Mouse (Mus musculus): ENCODE results near the gene Ap1b1.

Ap1b1 gene

DNA sequence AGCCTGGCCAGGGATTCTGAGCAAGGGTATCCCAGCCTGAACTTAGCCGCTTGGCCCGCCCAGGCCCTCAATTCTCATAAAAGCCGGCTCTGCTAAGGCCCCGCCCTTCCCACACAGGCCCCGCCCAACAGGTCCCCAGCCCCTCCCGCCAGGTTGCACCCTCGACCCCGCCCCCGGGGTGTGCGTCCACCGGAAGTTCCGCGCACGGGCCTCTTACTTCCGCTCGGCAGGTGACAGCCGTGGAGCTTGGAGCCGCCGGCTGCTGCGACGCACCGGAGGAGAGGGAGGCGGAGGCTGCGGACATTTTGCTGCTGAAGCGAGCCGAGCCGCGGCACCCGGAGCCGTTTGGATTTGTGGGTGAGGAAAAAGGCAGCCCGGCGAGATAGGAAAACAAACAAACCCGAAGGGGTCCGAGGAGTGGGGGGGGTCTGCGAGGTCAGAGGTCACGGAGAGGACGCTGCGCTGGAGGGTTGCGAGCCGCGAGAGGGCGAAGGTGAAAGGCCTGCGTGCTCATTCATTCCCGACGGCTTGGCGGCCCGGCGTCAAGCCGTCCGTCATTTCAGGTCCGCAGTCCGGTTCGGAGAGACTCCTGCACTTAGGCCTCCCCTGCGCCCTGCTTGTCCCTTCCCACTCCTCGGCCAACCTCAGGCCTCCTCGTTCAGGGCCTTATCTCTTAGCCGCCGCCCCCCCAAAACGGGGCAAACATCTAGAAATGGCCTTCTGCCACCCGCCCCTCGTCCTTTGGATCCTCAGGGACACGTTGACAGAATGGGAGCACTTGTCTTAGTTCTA lies at the start of gene Ap1b1:
Gene Ap1b1 (plus strand): TSS at position 130 of the 792 bp plus-strand sequence.
- DNase-seq: peak; percentile 95

DNA sequence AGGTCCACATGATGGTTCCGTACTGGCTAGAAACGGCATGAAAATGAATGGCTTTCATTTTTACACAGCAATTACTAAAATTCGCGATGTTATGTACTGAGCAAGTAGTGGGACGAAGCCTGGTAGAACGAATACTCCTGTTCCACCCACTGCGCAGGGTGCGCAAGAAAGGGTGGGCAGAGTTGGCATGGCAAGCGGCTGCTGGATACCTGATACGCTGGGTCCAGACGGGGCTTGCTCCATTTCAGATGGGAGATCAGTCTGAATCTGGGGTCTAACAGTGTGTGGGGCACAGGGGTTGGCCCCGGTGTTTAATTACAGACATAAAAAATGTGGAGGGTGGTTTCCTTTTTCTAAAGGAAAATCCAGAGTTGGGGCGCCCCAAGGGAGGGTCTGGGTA lies 40.1 kb upstream of the Ap1b1 start:
- no peak for DNase-seq

DNA sequence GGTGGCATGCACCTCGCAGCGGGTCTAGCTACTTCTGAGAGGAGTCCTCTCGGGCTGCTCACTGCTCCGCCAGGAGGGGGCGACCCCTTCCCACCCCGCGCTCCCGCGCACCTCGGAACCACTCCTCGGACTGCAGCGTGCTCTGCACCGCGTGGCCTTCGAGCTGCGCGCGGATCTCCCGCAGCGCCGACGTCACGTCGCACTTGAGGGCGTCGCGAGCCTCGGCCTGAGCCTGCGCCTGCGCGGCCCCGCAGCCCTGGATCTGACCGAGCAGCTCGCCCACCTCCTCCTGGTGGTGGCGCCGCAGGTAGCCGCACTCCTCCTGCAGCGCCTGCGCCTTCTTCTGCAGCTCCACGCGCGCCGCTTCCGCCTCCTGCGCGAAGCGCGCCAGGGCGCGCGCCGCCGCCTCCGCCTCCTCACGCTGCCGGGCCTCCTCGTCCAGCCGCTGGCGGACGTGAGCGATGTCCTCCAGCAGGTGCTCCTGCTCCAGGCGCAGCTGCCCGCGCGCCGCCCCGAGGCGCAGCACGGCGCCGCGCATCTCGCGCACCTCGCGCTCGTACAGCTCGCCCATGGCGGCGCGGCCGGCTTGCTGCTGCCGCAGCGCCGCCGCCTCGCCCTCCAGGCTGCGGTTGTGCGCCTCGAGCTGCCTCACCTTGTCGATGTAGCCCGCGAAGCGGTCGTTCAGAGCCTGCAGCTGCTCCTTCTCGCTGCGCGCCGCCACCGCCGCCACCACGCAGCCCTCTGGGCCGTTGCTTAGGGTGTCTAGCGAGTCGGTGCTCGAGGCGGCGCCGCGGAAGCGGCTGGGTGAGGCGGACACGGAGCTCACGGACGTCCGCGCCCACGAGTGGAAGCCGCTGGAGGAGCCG lies 39.4 kb upstream of the Ap1b1 start:
- peak; percentile 52 for DNase-seq

DNA sequence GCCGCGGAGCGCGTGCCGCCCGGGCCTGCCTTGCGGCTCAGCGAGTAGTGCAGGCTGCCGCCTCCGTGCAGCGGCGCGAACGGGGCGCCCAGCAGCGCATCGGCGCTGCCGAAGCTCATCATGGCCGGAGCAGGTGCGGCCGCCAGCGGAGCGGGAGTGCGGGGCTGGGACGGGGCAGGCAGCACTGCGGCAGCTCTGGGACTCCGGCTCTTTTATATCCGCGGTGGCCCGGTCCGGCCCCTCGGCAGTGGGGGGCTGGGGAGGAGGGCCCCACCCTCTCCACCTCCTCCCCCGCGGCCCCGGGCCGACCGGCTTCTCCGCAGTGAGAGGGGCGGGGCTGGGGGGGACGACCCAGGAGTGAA lies 38.8 kb upstream of the Ap1b1 start, which contains the start of gene Nefh:
Gene Nefh (minus strand): TSS at position 252 of the 362 bp plus-strand sequence.
- DNase-seq: no peak

DNA sequence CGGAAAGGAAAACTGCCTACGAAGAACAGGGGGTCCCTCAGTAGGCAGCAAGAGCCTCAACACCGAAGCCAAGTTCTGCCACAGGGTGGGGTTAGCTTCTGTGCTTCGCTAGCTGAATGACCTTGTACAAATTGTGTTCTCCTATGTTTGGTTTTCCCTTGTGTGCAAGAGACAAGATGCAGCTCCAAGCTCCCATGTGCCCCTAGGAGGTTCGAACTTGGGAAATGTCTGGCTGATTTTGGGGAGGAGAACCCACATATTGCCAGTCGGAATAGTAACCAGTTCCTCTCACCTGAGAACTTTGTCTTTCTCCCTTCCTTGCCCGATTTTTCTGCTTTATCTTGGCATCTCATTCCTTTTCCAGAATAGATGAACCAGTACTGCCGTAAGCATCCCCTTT lies 37.8 kb upstream of the Ap1b1 start:
- DNase-seq: no peak

DNA sequence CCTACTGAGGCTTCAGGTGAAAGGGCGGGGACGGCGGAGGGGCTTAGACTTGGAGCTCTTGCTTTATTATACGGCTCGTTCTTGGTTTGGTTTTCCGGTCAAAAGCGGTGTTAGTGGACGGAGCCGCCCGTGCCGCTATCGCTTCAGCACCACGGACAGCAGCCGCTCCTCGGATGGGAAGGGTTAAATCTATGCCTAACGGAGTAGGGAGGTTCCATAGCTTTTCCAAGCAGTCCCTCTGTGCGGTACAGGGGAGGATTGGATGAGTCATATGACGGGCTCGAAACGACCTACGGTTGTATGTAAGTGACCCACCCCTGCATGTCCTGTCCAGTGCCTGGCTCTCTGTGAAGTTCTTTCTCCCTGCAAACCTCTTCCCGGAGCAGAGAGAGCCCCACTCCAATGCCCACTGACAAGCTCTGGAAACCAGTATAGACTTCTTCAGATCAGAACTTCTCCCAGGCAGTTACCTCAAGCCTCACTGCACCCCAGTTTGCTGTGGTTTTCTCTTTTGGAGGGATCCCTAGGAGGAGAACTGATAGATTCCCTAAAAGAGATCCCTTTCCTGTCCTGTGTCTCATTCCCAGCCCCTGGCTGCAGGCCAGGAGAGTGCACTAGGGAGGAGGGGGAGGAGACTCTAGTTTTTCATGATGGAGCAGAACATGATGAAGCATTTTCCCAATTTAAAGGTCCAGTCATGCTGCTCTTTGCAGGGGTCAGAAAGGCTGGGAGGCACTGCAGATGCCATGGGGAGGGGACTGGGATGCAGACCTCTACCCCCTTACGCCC lies 37.2 kb upstream of the Ap1b1 start:
- DNase-seq: peak; percentile 55

DNA sequence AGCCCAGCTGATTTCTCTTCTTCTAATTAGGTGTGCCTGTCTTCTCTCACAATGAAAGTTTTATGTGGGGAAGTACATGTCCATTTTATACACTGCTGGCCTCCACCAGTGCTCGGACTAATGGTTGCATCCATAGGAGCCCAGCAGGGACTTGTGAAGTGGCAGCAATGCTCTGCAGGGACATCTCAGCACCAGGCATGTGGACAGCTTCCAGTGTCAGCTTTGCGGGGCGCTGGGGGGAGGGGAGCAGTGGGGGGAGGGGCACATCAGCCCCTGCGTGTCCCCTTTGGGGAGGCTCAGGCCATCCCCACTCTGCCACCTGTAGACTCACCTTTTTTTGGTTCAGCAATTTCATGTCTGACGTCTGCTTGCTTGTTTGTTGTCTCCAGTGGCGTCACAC lies 33.2 kb upstream of the Ap1b1 start:
- no peak for DNase-seq

DNA sequence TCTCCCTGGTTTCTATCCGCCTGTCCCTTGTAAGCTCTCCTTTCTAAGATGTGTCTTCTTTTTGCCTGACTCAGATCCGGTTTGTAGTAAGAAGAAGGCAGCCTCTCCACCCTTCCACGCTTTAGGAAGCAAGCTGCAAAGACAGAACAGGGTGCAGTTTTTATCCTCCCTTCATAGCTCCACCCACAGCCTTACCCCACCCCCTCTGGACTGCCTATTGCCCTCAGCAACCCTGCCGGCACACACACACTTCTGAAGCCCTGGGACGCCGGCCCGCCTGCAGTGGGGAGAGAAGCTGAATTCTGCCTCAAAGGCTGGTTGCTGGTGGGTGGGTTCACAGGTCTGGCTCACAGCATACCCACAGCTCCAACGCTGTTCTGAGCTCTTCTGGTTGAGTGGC lies 32.7 kb upstream of the Ap1b1 start:
- peak; percentile 39 for DNase-seq

DNA sequence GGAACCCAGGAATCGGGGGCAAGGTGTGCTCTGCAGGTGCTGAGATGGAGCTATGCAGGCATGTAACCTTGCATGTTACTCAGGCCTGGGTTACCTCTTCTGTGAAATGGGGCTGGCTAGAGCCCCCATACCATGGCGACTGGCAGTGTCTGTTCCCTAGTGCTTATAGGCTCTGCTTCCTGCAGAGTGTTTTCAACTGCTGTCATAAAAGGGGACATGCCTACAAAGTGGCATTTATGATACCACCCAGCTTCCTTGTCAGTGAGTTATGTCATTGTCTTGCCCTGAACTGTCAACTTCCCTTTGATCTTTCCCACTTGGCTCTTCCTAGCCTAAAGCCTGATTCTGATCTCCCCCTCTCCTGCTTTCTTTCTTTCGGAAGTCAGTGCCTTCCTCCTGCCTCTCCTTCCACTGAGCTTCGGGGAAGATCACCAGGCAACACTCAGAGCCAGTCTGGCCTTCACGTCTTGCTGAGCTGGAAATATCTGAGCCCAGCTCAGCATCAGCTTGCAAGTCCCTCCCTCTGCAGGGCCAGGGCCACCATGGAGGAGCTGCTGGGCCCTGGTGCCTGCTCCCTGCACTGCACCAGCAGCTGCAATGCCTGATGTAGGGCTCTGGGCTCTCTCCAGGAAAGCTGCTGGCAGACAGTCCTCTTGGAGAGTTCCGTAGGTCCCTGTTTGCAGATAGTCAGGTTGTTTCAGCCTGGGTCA lies 23.4 kb upstream of the Ap1b1 start:
- DNase-seq: no peak

DNA sequence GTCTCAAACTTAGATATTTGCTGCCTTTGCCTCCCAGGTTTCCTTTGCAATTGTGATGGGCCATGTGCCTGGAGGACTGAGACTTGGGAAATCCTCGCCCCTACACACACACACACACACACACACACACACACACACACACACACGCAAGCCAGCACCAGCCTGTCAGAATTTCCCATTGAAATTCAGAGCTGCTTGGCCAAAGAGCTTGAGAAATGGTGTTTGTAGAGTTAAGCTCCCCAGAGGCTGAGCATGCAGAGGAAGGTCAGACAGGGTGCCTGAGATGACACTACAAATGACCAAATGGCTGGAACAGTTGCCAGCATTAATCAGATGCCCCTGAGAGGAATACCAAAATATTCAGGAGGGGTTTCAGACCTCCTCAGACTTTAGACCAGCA lies 20.3 kb upstream of the Ap1b1 start:
- DNase-seq: no peak

DNA sequence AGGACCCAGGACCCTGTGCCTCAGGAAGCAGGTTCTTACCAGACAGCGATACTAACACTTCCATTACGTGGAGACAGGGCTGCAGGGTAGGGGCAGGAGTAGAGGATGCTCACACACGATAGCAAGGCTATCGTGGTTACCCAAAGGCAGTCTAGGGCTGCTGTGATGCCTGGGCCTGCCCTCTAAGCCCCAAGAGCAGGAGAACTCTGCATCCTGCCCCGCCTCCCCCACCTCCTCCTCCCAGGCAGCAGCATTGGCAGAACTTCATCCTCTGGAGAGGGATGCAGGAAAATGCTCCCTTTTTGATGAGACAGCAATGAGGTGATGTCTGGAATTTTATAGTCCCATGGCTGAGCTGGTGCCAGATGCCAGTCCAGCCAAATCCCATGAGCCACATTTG lies 19.7 kb upstream of the Ap1b1 start:
- no peak for DNase-seq

DNA sequence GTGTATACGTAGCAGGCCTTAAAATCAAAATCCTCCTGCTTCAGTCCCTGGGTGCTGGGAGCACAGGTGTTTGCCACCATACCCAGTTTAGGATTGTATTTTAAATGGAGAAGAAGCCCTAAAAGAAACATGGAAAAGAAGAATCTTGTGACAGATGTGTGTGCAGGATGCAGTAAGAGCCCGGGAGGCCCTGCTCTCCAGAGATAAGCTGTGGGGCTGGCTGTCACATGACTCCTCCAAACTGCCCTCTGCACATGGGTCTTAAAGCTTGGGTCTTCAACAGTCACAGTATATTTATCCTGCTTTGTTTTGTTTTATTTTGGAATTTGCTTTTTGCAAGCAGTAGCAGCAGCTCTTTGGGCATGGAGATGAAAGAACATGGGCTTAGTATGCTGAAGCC lies 19.1 kb upstream of the Ap1b1 start:
- DNase-seq: no peak

DNA sequence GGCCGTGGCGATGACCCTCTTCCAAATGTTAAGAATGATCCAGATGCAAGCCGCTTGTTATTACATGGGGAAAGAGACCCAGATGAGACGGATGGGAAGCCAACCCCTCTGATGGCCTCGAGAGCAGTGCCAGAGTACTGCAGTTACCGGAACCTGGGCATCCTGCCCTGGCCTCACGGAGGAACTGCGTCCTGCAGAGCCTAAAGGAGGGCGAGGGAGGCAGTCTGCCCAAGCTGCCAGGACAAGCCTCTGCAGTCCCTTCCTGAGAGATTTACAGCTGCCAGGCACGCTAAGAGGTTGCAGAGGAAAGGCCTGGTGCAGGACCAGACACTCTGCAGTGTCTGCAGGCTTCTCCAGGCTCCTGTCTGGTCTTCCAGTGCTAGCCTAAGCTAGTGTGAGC lies 18.2 kb upstream of the Ap1b1 start:
- DNase-seq: peak; percentile 49

DNA sequence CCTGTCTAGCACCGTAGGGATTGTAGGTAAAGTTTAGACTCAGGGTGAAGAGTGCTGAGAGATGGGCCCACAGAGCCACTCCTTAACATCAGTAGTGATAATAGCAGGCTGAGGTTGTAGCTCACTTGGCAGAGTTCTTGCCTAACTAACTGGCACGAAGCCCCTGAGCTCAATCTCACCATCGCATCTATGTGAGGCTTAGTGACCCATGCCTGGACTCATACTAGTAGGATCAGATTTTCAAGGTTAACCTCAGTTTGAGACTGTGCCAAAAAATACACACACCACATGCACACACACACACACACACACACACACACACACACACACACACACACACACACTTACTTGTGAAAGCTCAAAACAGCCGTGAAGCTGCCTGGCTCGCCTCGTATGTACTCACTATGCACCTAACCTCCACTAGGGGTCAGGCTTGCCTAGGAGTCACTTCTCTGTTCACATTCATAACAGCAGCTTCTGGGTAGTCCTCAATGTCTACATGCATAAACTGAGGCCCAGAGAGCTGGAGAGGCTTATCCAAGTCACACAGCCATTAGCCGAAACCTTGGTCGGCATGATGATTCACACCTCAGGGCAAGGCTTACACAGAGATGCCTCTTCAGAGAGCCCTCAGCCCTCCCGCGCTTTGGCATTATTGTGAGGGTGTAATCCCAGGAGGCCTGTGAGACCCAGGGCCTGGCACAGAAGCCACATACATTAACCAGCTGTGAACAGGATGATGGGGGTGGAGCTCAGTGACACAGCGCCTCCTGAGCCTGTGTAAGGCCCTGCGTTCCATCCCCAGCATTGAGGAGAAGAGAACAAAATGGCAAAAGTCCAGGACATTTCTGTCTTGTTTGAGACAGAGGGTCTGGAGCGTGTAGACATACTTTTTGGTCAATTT lies 13.4 kb upstream of the Ap1b1 start:
- peak; percentile 71 for DNase-seq

DNA sequence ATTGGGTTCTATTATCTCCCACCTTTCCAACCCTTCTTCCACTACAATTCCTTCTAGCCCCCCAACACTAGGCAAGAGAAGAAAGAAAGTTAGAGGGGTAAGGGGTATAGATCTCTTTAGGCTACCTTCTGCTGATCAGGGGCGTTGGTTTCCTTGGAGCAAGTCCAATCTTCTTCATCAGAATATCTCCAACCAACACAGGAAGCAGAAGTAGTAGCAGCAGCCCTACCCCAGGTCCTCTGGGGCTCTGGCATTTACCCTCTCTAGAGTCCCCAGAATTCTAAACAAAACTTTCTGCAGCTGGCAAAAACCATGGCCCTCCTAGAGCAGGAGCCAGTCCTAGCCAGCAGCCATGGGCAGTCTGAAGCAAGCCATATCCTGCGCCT lies 12.8 kb upstream of the Ap1b1 start:
- DNase-seq: no peak

DNA sequence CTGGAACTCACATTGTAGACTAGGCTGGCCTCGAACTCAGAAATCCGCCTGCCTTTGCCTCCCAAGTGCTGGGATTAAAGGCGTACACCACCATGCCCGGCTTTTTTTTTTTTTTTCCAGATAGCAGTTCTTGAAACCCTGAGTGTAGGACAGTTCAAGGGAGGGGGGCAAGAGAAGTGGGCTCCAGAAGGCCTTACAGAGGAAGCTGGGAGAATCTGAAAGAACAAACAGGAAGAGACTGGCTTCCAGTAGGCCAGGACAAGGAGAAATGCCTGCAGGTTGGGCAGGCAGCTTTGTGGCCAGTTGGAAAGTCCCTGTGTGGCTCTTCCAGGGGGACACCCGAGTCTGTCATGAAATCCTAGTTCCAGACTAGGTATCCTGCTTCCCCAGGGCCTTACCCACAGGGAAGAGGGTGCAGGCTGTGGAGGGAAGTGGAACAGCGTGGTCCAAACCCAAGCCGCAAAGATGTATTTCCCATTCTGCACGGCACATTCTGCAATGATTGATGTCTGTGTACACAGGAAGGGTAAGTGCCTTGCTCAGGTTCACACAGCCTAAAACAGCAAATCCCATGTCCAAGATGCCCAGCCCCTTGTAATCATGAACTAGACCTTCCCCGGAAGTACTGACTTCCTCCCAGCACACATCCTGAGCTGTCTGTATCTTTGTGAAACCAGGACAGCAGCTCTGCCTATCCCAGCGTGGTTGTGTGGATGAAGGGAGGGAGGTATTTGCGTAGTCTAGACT lies 12.1 kb upstream of the Ap1b1 start:
- DNase-seq: peak; percentile 57

DNA sequence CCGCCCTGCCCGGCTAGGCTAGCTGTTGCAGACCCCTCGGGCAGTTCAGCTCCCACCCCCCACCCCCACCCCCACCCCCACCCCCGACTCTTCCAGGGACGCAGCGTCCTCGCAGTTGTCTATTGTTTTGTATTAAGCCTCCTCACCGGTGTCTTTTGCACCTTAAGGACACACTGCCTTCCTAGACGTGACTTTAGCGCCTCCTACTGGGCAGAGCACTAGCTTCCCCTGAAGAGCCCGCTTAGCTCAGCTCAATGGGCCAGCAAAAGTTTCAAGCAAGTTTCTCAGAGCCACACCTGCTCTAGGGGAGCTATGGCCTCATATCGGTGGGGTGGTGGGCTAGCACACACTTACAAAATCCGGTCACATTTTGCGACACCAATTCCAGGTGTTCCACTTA lies 11.0 kb upstream of the Ap1b1 start:
- peak; percentile 80 for DNase-seq

DNA sequence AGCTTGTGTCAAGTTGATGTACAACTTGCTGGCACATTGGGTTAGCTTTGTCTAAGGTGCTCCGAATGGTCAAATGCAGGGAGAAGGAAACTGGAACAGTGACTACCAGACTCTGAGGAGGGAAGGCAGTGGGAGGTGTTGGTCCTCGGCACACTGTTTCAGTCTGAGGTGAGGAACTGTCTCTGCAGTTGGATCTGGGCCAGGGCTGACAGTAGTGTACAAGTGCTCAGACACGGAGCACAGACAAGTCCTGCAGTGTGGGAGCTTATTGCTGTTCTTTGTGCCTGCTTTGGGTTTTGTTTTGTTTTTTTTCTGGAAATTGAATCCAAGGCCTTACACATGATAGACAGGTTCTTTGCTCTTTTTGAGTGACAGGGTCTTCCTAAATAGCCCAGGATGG lies 3.6 kb upstream of the Ap1b1 start:
- DNase-seq: no peak

DNA sequence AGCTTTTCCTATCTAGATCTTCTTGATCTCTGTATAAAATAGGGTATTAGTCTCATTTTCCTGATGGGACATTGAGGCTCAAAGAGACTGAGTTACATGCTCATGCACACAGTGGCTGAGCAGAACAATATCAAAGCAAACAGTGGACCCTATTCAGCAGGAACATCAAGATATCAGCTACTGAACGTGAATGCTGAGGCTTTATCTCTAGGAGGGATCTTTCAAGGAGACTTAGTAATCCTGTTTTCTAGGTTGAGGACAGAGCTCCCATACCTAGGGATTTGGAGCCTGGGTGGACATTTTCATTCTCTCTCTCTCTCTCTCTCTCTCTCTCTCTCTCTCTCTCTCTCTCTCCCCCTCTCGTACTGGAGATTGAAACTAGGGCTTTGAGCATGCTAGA lies 3.1 kb upstream of the Ap1b1 start:
- no peak for DNase-seq

DNA sequence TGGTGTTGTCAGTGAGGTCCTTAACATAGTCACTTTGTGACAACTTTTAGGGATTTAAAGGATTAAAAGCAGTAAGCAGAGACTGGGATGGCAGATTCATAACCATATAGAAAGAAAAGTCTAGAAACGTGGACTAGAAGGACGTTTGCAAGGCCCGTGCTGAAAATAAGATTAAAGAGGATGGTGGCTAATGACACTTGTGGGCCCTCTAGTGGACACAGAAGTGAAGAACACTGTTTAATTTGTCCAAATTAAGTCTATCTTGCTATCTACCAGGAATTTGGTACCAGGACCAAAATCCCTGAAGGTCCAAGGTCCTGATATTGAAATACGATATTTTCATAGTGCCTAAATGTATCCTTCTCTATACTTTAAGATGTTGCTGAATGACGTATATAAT lies 2.4 kb upstream of the Ap1b1 start:
- DNase-seq: peak; percentile 62

DNA sequence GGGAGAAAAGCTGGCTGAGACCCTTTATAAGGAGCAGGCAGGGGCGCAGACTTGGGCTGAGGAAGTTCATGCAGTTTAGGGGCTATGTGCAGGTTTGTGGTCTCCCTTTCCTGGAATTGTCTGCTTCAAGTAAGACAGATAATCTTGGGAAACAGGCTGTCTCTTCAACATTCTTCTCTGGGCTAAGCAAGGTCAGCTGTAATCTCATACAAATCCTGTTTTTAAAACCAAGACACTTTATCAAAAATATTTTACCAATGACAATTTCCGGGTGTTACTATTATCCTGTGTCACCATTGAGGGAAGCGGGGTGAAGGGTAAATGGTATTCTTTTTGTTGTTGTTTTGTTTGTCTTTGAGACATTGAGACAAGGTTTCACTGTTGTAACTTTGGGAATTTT lies 1.8 kb upstream of the Ap1b1 start:
- DNase-seq: no peak

All from kidney, postnatal 14 days (tissue).